Comparison of ENCODE assay signal across 25 mouse cellular contexts in the genomic region with DNA sequence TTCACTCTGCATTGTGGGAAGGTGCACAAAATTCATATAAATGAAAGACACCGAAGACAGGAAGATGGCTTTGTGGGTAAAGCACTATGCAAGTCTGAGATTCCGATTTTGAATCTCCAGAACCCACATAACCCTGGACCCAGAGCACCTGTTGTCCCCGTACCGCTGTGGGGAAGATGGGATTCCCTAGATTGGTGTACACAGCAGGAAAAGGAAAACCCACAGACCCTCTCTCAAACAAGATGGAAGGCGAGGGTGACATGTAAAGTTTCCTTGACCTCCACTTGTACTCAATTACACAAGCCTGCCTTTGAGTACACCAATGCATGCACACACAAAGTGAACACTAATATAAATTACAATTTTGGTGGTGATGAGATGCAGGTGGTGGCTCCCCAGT. TPM values are rescaled to one million over a fixed set of nuclear protein-coding genes. Genes with fewer than 3 reads are reported as not detected.
A peak's percentile ranks its signal among the peaks of the same experiment; 100 is the strongest.
DNase-seq lines count a peak whose midpoint lies in the region; ATAC-seq and TF ChIP-seq lines count a peak whose summit lies in the region.
"Had no signal": no experiment of that assay in that cellular context is flagged by ENCODE, and none has a peak within 500 bp of the region (broad histone marks: within the 10 kb centered on the region; RNA-seq: fewer than 3 reads in every experiment).

No protein-coding gene starts in this region.

- H3K4me2 ChIP-seq in midbrain, embryonic 14.5 days (ENCODE audit: low read length) = no peak overlapping the region
- H3K4me2 ChIP-seq: heart, embryonic 12.5 days had no signal

- no peaks in the 10 kb centered on the region for H3K36me3 ChIP-seq in heart, embryonic 10.5 days
- no peaks in the 10 kb centered on the region for H3K36me3 ChIP-seq in midbrain, embryonic 14.5 days (ENCODE audit: control insufficient read depth, insufficient read depth, low read length)
- H3K36me3 ChIP-seq: embryonic facial prominence, embryonic 12.5 days; heart, embryonic 12.5 days; hindbrain, embryonic 10.5 days; limb, embryonic 13.5 days; liver, embryonic 15.5 days had no signal

- peaks cover 7% of the 10 kb centered on the region; the same call in 1 of the 2 replicates for H3K4me1 ChIP-seq in heart, embryonic 10.5 days
- no peaks in the 10 kb centered on the region for H3K4me1 ChIP-seq in midbrain, embryonic 14.5 days (ENCODE audit: control insufficient read depth, insufficient read depth, low read length)

- no peaks in the 10 kb centered on the region; the same call in 1 of the 2 replicates for H3K27me3 ChIP-seq in heart, embryonic 10.5 days (ENCODE audit: insufficient read depth, poor library complexity, severe bottlenecking)
- no peaks in the 10 kb centered on the region for H3K27me3 ChIP-seq in midbrain, embryonic 14.5 days (ENCODE audit: control insufficient read depth, insufficient read depth, low read length)
- H3K27me3 ChIP-seq: embryonic facial prominence, embryonic 12.5 days; heart, embryonic 12.5 days; limb, embryonic 13.5 days; liver, embryonic 15.5 days had no signal

- H3K9me3 ChIP-seq in heart, embryonic 10.5 days = no peaks in the 10 kb centered on the region
- H3K9me3 ChIP-seq in midbrain, embryonic 14.5 days (ENCODE audit: control insufficient read depth, low read length) = no peaks in the 10 kb centered on the region
- H3K9me3 ChIP-seq: embryonic facial prominence, embryonic 12.5 days; hindbrain, embryonic 10.5 days; limb, embryonic 13.5 days; liver, embryonic 15.5 days had no signal

- no peak overlapping the region for H3K9ac ChIP-seq in midbrain, embryonic 14.5 days (replicated peaks; ENCODE audit: low read length)
- H3K9ac ChIP-seq: embryonic facial prominence, embryonic 12.5 days; heart, embryonic 12.5 days; limb, embryonic 13.5 days had no signal

- DNase-seq in heart, adult 11 months = peak; percentile 53
- DNase-seq in heart, embryonic 10.5 days (ENCODE audit: low spot score) = no peak
- no peak for DNase-seq in layer of hippocampus, adult 2 months (ENCODE audit: low spot score in 2 of 2)
- no peak for DNase-seq in layer of hippocampus, adult 9-11 months
- peak; percentile 13 for DNase-seq in thymus, postnatal 25 days
- DNase-seq in thymus, adult 18-20 months = no peak
- no peak for DNase-seq in midbrain, embryonic 14.5 days
- DNase-seq: cerebellum, adult 2 months; cerebellum, postnatal 25 days; forebrain, postnatal 0 days; gastrocnemius, postnatal 36 days; heart, postnatal 10 days; kidney, adult 18-20 months; kidney, postnatal 36 days; lung, postnatal 4 days; spleen, adult 18-20 months had no signal

- no peak overlapping the region for H3K4me3 ChIP-seq in heart, embryonic 10.5 days
- H3K4me3 ChIP-seq in layer of hippocampus, adult 2 months = no peak overlapping the region
- H3K4me3 ChIP-seq in midbrain, embryonic 14.5 days (replicated peaks; ENCODE audit: low read depth, low read length) = no peak overlapping the region
- H3K4me3 ChIP-seq: embryonic facial prominence, embryonic 12.5 days; heart, embryonic 12.5 days; hindbrain, embryonic 10.5 days; limb, embryonic 13.5 days; myocyte had no signal

- 83% methylated on average over 5 of the region's 5 CpGs for WGBS in heart, embryonic 10.5 days
- 88% methylated on average over 5 of the region's 5 CpGs for WGBS in midbrain, embryonic 14.5 days

- TF ChIP-seq CTCF in layer of hippocampus, adult 2 months (conservative IDR thresholded peaks at IDR 0.05) = no peak

- no peak for ATAC-seq in midbrain, embryonic 14.5 days (ENCODE audit: low FRiP score, low TSS enrichment)
- no peak for ATAC-seq in granulocyte monocyte progenitor cell, adult 5-6 weeks (replicated peaks; ENCODE audit: poor library complexity, severe bottlenecking)
- ATAC-seq: forebrain, postnatal 0 days; hindbrain, embryonic 16.5 days; midbrain, embryonic 16.5 days had no signal

- H3K27ac ChIP-seq in heart, embryonic 10.5 days = no peak overlapping the region
- H3K27ac ChIP-seq in layer of hippocampus, adult 2 months = peak overlapping the region; percentile 81; the same call in 1 of the 2 replicates
- no peak overlapping the region for H3K27ac ChIP-seq in midbrain, embryonic 14.5 days (replicated peaks; ENCODE audit: low read depth, low read length)
- H3K27ac ChIP-seq: embryonic facial prominence, embryonic 12.5 days; hindbrain, embryonic 10.5 days had no signal

RNA-seq across cellular contexts. Expression of a gene that starts 9.6 kb away (rescaled TPM):
- polyA plus RNA-seq in heart, embryonic 10.5 days (2016; fragmentation: Nextera tagmentation; extraction: Ambion mirVana) = 46.8 and 62.3 TPM in 2 replicates
- 10 to 100 TPM; 34.6 to 40.0 TPM for total RNA-seq in layer of hippocampus, adult 2 months (2021)
- 73.3 and 73.7 TPM in 2 replicates for polyA plus RNA-seq in midbrain, embryonic 14.5 days (2014; fragmentation: Nextera tagmentation; extraction: Ambion mirVana)
- 98.4 and 118 TPM in 2 replicates for total RNA-seq in granulocyte monocyte progenitor cell, adult 5-6 weeks (2014; fragmentation: Nextera tagmentation)
- 162 and 168 TPM in 2 replicates for total RNA-seq in granulocyte monocyte progenitor cell, adult 5-6 weeks (2017)

RNA-seq across cellular contexts. Expression of a gene that starts 25.0 kb away (rescaled TPM):
- 3.8 TPM in 2 replicates for polyA plus RNA-seq in heart, embryonic 10.5 days (2016; fragmentation: Nextera tagmentation; extraction: Ambion mirVana)
- total RNA-seq in layer of hippocampus, adult 2 months (2021) = 1 to 10 TPM; 1.3 to 2.6 TPM
- 1.3 and 2.9 TPM in 2 replicates for polyA plus RNA-seq in midbrain, embryonic 14.5 days (2014; fragmentation: Nextera tagmentation; extraction: Ambion mirVana)
- total RNA-seq in granulocyte monocyte progenitor cell, adult 5-6 weeks (2014; fragmentation: Nextera tagmentation) = 6.0 and 7.7 TPM in 2 replicates
- total RNA-seq in granulocyte monocyte progenitor cell, adult 5-6 weeks (2017) = 1.0 and 4.9 TPM in 2 replicates

RNA-seq across cellular contexts. Expression of a gene that starts 41.9 kb away (rescaled TPM):
- 46.3 and 49.0 TPM in 2 replicates for polyA plus RNA-seq in heart, embryonic 10.5 days (2016; fragmentation: Nextera tagmentation; extraction: Ambion mirVana)
- total RNA-seq in layer of hippocampus, adult 2 months (2021) = under 1 TPM; 0.49 to 0.90 TPM
- 4.6 and 9.6 TPM in 2 replicates for polyA plus RNA-seq in midbrain, embryonic 14.5 days (2014; fragmentation: Nextera tagmentation; extraction: Ambion mirVana)
- total RNA-seq in granulocyte monocyte progenitor cell, adult 5-6 weeks (2014; fragmentation: Nextera tagmentation) = 23.1 and 24.6 TPM in 2 replicates
- 76.7 and 80.4 TPM in 2 replicates for total RNA-seq in granulocyte monocyte progenitor cell, adult 5-6 weeks (2017)
- polyA plus RNA-seq: cerebellum, adult 2 months had no signal

Comparison
In these comparisons a context has a peak if more than half of its experiments do, and no peak if none do; other contexts are left out.
1. DNase-seq: peak in heart, adult 11 months (single experiment) and thymus, postnatal 25 days (single experiment); none in heart, embryonic 10.5 days (single experiment), layer of hippocampus, adult 2 months (0 of 2), layer of hippocampus, adult 9-11 months (single experiment), thymus, adult 18-20 months (0 of 2) and midbrain, embryonic 14.5 days (single experiment).
2. RNA of a gene that starts 41.9 kb away (total RNA-seq): 23.1 to 80.4 TPM in granulocyte monocyte progenitor cell, adult 5-6 weeks; 0.49 to 0.90 TPM in layer of hippocampus, adult 2 months; every median in the first group is over 10 times any median in the second.